Mouse (Mus musculus) naive thymus-derived CD4-positive, alpha-beta T cell, adult 2 months (primary cell): ENCODE data around the gene Il12rb1.

Experiments used
- DNase-seq: peaks from one replicate; pipeline ENCODE4 v3.0.0-alpha.2; 2011; ENCODE audit warnings: low read depth

The Il12rb1 gene

GRCm38 (mm10) chr8:70773833-70774232 is 34.4 kb upstream of the Il12rb1 start:
- DNase-seq: no peak

- no peak for DNase-seq
Observed at GRCm38 (mm10) chr8:70774740-70775139, 33.5 kb upstream of the Il12rb1 start.

GRCm38 (mm10) chr8:70775227-70775626 is 33.0 kb upstream of the Il12rb1 start:
- DNase-seq: no peak

- peak; percentile 55 for DNase-seq
Observed at GRCm38 (mm10) chr8:70775851-70776495, 32.3 kb upstream of the Il12rb1 start.

GRCm38 (mm10) chr8:70776496-70777444 is 31.5 kb upstream of the Il12rb1 start, which contains the start of gene Pik3r2:
TSS of gene Pik3r2 (minus strand) at chr8:70776713.
- peak; percentile 98 for DNase-seq

GRCm38 (mm10) chr8:70780093-70780492 is 28.2 kb upstream of the Il12rb1 start:
- DNase-seq: no peak

- DNase-seq: no peak
Observed at GRCm38 (mm10) chr8:70786291-70787050, 21.8 kb upstream of the Il12rb1 start.

- DNase-seq: no peak
Observed at GRCm38 (mm10) chr8:70787051-70787445, 21.2 kb upstream of the Il12rb1 start.

- no peak for DNase-seq
Observed at GRCm38 (mm10) chr8:70787941-70788667, 20.1 kb upstream of the Il12rb1 start.

GRCm38 (mm10) chr8:70789046-70789445 is 19.2 kb upstream of the Il12rb1 start:
- DNase-seq: no peak

GRCm38 (mm10) chr8:70790846-70791245 is 17.4 kb upstream of the Il12rb1 start:
- no peak for DNase-seq

- peak; percentile 83 for DNase-seq
Observed at GRCm38 (mm10) chr8:70791294-70791701, 17.0 kb upstream of the Il12rb1 start.

- DNase-seq: peak; percentile 99
Observed at GRCm38 (mm10) chr8:70791975-70792691, 16.1 kb upstream of the Il12rb1 start.

GRCm38 (mm10) chr8:70792700-70793099 is 15.5 kb upstream of the Il12rb1 start:
- peak; percentile 95 for DNase-seq

GRCm38 (mm10) chr8:70794215-70794614 is 14.0 kb upstream of the Il12rb1 start:
- no peak for DNase-seq

GRCm38 (mm10) chr8:70795370-70795769 is 12.9 kb upstream of the Il12rb1 start:
- no peak for DNase-seq

GRCm38 (mm10) chr8:70796403-70797080 is 11.7 kb upstream of the Il12rb1 start:
- DNase-seq: peak; percentile 24

GRCm38 (mm10) chr8:70797081-70798070 is 10.9 kb upstream of the Il12rb1 start:
- DNase-seq: peak; percentile 89

GRCm38 (mm10) chr8:70798281-70798680 is 10.0 kb upstream of the Il12rb1 start:
- no peak for DNase-seq
